21 mouse cellular contexts compared by ENCODE assay signal in the genomic region with DNA sequence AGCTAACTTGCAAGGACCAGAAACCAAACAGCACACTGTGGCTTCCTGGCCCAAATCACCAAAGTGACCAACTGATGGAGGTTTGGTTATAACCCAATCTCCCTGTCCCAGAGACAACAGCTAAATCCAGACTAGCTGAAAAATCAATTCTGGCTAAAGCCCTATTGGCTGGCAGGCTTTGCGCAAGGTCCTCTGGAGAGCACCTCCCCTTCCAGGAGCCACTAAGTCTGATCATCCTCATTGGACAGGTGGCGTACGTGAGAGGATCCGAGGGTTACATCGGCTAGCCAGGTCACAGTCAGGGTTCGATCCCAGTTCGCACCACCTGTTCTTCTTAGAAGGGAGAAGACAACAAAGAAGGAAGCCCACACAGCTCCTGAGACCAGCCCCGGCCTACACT. TPM values are rescaled to one million over a fixed set of nuclear protein-coding genes. Genes with fewer than 3 reads are reported as not detected.
DNase-seq lines count a peak whose midpoint lies in the region; ATAC-seq and TF ChIP-seq lines count a peak whose summit lies in the region.
"Had no signal": no experiment of that assay in that cellular context is flagged by ENCODE, and none has a peak within 500 bp of the region (broad histone marks: within the 10 kb centered on the region; RNA-seq: fewer than 3 reads in every experiment).

No protein-coding gene starts in this region.

- no peak for TF ChIP-seq EP300 in liver, embryonic 14.5 days (IDR thresholded peaks at IDR 0.05; ENCODE audit: low read depth)

- TF ChIP-seq POLR2A in cerebellum, adult 2 months (IDR thresholded peaks at IDR 0.05; ENCODE audit: borderline replicate concordance, insufficient read depth, low read length): no peak

- peaks cover 31% of the 10 kb centered on the region for H3K36me3 ChIP-seq in kidney, embryonic 15.5 days
- no peaks in the 10 kb centered on the region for H3K36me3 ChIP-seq in liver, embryonic 14.5 days (replicated peaks; ENCODE audit: control insufficient read depth, insufficient read depth, low read depth)
- H3K36me3 ChIP-seq in ES-E14 (ENCODE audit: control insufficient read depth, insufficient read depth, low read length, poor library complexity, severe bottlenecking): peaks cover 48% of the 10 kb centered on the region
- H3K36me3 ChIP-seq in liver, embryonic 16.5 days (ENCODE audit: control insufficient read depth, insufficient read depth): no peaks in the 10 kb centered on the region

- 89% methylated on average over 8 of the region's 8 CpGs for WGBS in kidney, embryonic 15.5 days
- 73% methylated on average over 8 of the region's 8 CpGs for WGBS in liver, embryonic 14.5 days (ENCODE audit: insufficient replicate concordance)
- 77% methylated on average over 8 of the region's 8 CpGs for WGBS in liver, embryonic 16.5 days (ENCODE audit: insufficient replicate concordance)
- WGBS in cerebellum, adult 2 months: 70% methylated on average over 8 of the region's 8 CpGs

- DNase-seq in kidney, adult 8-10 months: no peak
- no peak for DNase-seq in liver, embryonic 14.5 days (ENCODE audit: low read depth in 3 of 3, low spot score in 3 of 3)
- DNase-seq in liver: no peak
- DNase-seq in ES-E14 (ENCODE audit: low read depth, low spot score): no peak
- no peak for DNase-seq in cerebellum, adult 2 months
- DNase-seq: adrenal gland, postnatal 25 days; B cell, adult 2 months; cerebellum, adult 9-10 months; forebrain, postnatal 0 days; gastrocnemius, postnatal 14 days; heart, adult 18-20 months; kidney, postnatal 10 days; layer of hippocampus, postnatal 36 days; lung, embryonic 14.5 days; thymus, adult 18-20 months; thymus, postnatal 36 days had no signal

- no peak overlapping the region for H3K9ac ChIP-seq in kidney, embryonic 15.5 days
- H3K9ac ChIP-seq in liver, embryonic 14.5 days (replicated peaks): no peak overlapping the region
- peak overlapping the region; percentile 55; the same call in 1 of the 2 replicates for H3K9ac ChIP-seq in ES-E14 (ENCODE audit: insufficient read depth, low read depth, low read length, poor library complexity, severe bottlenecking)
- no peak overlapping the region for H3K9ac ChIP-seq in liver, embryonic 16.5 days (ENCODE audit: low read depth, low read length)
- H3K9ac ChIP-seq: forebrain, postnatal 0 days; limb, embryonic 13.5 days; lung, embryonic 14.5 days had no signal

- no peak overlapping the region for H3K4me2 ChIP-seq in kidney, embryonic 15.5 days
- no peak overlapping the region for H3K4me2 ChIP-seq in liver, embryonic 14.5 days (ENCODE audit: low read depth)
- H3K4me2 ChIP-seq in liver, embryonic 16.5 days (ENCODE audit: low read depth, low read length): no peak overlapping the region
- H3K4me2 ChIP-seq: limb, embryonic 13.5 days; lung, embryonic 14.5 days had no signal

- H3K27me3 ChIP-seq in kidney, embryonic 15.5 days: no peaks in the 10 kb centered on the region
- no peaks in the 10 kb centered on the region for H3K27me3 ChIP-seq in liver, embryonic 14.5 days (ENCODE audit: control insufficient read depth, insufficient read depth, low read length)
- H3K27me3 ChIP-seq in liver, embryonic 16.5 days (ENCODE audit: control insufficient read depth, insufficient read depth, low read depth, low read length): no peaks in the 10 kb centered on the region
- H3K27me3 ChIP-seq in cerebellum, adult 2 months (ENCODE audit: control insufficient read depth, insufficient read depth, low read length): no peaks in the 10 kb centered on the region

- no peak for ATAC-seq in kidney, embryonic 15.5 days (replicated peaks; ENCODE audit: low FRiP score)
- ATAC-seq in liver, embryonic 14.5 days (ENCODE audit: insufficient read depth): peak; percentile 23; the same call in 1 of the 2 replicates
- peak; percentile 28 for ATAC-seq in liver, embryonic 16.5 days (ENCODE audit: low read depth)
- ATAC-seq: forebrain, postnatal 0 days; hindbrain, embryonic 16.5 days; intestine, embryonic 16.5 days had no signal

- no peak overlapping the region for H3K4me3 ChIP-seq in kidney, embryonic 15.5 days (replicated peaks)
- H3K4me3 ChIP-seq in liver, embryonic 14.5 days (ENCODE audit: insufficient read depth in 1 of 2, low read depth in 2 of 2, low read length in 2 of 2): no peak overlapping the region
- no peak overlapping the region for H3K4me3 ChIP-seq in ES-E14 (ENCODE audit: insufficient read depth in 1 of 2, low read depth in 1 of 2, low read length in 2 of 2, poor library complexity in 1 of 2, severe bottlenecking in 1 of 2)
- H3K4me3 ChIP-seq in liver, embryonic 16.5 days (ENCODE audit: low read depth, low read length): no peak overlapping the region
- H3K4me3 ChIP-seq in cerebellum, adult 2 months (replicated peaks; ENCODE audit: insufficient read depth, low read depth, low read length): no peak overlapping the region
- H3K4me3 ChIP-seq: limb, embryonic 13.5 days had no signal

- no peak for TF ChIP-seq CTCF in liver, embryonic 14.5 days (IDR thresholded peaks at IDR 0.05; ENCODE audit: low read depth)
- TF ChIP-seq CTCF in cerebellum, adult 2 months (IDR thresholded peaks at IDR 0.05; ENCODE audit: borderline replicate concordance, insufficient read depth, low read depth, low read length): no peak

- H3K4me1 ChIP-seq in kidney, embryonic 15.5 days: peaks cover 93% of the 10 kb centered on the region
- peaks cover 3 to 14% of the 10 kb centered on the region in 2 experiments; a peak in 3 of 4 replicates for H3K4me1 ChIP-seq in liver, embryonic 14.5 days (replicated peaks; ENCODE audit: control insufficient read depth in 2 of 2, insufficient read depth in 2 of 2, low read length in 1 of 2)
- peaks cover 0 to 19% of the 10 kb centered on the region in 2 experiments; a peak in 2 of 4 replicates for H3K4me1 ChIP-seq in ES-E14 (ENCODE audit: control insufficient read depth in 2 of 2, insufficient read depth in 2 of 2, low read length in 2 of 2, poor library complexity in 1 of 2)
- peaks cover 29% of the 10 kb centered on the region for H3K4me1 ChIP-seq in liver, embryonic 16.5 days (ENCODE audit: control insufficient read depth, low read depth, low read length)
- peaks cover 3% of the 10 kb centered on the region for H3K4me1 ChIP-seq in cerebellum, adult 2 months (ENCODE audit: control insufficient read depth, insufficient read depth, low read length)

- in situ Hi-C loops in ES-E14 (cut with MboI; ENCODE audit: low sequenced_read_pairs in 2 of 2, unreplicated experiment in 2 of 2): no loop called here

- peak overlapping the region; percentile 88 for H3K27ac ChIP-seq in kidney, embryonic 15.5 days
- H3K27ac ChIP-seq in liver, embryonic 14.5 days: no peak overlapping the region
- H3K27ac ChIP-seq in ES-E14 (ENCODE audit: insufficient read depth, low read depth, low read length, poor library complexity, severe bottlenecking): peak overlapping the region; percentile 98
- H3K27ac ChIP-seq in liver, embryonic 16.5 days (ENCODE audit: low read length): no peak overlapping the region
- H3K27ac ChIP-seq in cerebellum, adult 2 months (ENCODE audit: insufficient read depth, low read length): no peak overlapping the region
- H3K27ac ChIP-seq: limb, embryonic 13.5 days had no signal

- H3K9me3 ChIP-seq in kidney, embryonic 15.5 days (replicated peaks): no peaks in the 10 kb centered on the region
- H3K9me3 ChIP-seq in liver, embryonic 14.5 days (ENCODE audit: control insufficient read depth, low read length): no peaks in the 10 kb centered on the region
- peaks cover 3% of the 10 kb centered on the region; the same call in 1 of the 2 replicates for H3K9me3 ChIP-seq in ES-E14 (ENCODE audit: control insufficient read depth, insufficient read depth, low read depth, low read length)
- no peaks in the 10 kb centered on the region for H3K9me3 ChIP-seq in liver, embryonic 16.5 days (replicated peaks; ENCODE audit: control insufficient read depth, low read length)
- H3K9me3 ChIP-seq: limb, embryonic 13.5 days had no signal

TF ChIP-seq in ES-E14, 5 proteins besides CTCF, POLR2A, EP300 and RAD21:
- TF ChIP-seq ZC3H11A (IDR thresholded peaks at IDR 0.05; ENCODE audit: borderline replicate concordance, low read depth, low read length): no peak

RNA-seq across cellular contexts. Expression of gene Msi2, which starts 29.7 kb away (rescaled TPM):
- polyA plus RNA-seq in kidney, embryonic 15.5 days (2015; fragmentation: Nextera tagmentation; extraction: Ambion mirVana): 29.1 and 29.3 TPM in 2 replicates
- polyA plus RNA-seq in liver, embryonic 14.5 days (2012; rRNA removed): 4.8 and 6.2 TPM in 2 replicates
- polyA plus RNA-seq in liver, embryonic 14.5 days (2014; fragmentation: Nextera tagmentation; extraction: Ambion mirVana): 2.1 and 2.2 TPM in 2 replicates
- 66.4 and 94.8 TPM in 2 replicates for total RNA-seq in ES-E14 (2012; rRNA removed)
- polyA plus RNA-seq in liver, embryonic 16.5 days (2015; fragmentation: Nextera tagmentation; extraction: Ambion mirVana): 2.9 and 3.1 TPM in 2 replicates
- 87.3 and 87.5 TPM in 2 replicates for polyA plus RNA-seq in cerebellum, adult 2 months (2012; rRNA removed)

Comparison
In these comparisons a context has a peak if more than half of its experiments do, and no peak if none do; other contexts are left out.
1. H3K27ac ChIP-seq: peak in kidney, embryonic 15.5 days (single experiment) and ES-E14 (single experiment); none in liver, embryonic 14.5 days (single experiment), liver, embryonic 16.5 days (single experiment) and cerebellum, adult 2 months (single experiment).